Mouse (Mus musculus) CH12.LX (cell line): ENCODE data around the gene Sema3b.

Experiments used
- CHD1 ChIP-seq: IDR thresholded peaks from 2 replicates; pipeline ENCODE4 v1.6.1; 2012; ENCODE audit warnings: low read depth, low read length, improper control_type of control experiment, inconsistent platforms
- CHD2 ChIP-seq: IDR thresholded peaks from 2 replicates; pipeline ENCODE4 v1.6.1; 2011; ENCODE audit warnings: low read length, improper control_type of control experiment
- CTCF ChIP-seq, 2 experiments: IDR thresholded peaks in 1 of 2; conservative IDR thresholded peaks in 1 of 2; 2 replicates each; pipeline ENCODE4 v1.5.1; 2011 to 2012; ENCODE audit warnings: low read depth in 2 of 2, low read length in 2 of 2, improper control_type of control experiment in 1 of 2, inconsistent platforms in 1 of 2, mild to moderate bottlenecking in 1 of 2, moderate library complexity in 1 of 2
- E2F4 ChIP-seq: IDR thresholded peaks from 2 replicates; pipeline ENCODE4 v1.6.1; 2011; ENCODE audit warnings: low read depth, low read length, improper control_type of control experiment; ENCODE audit not compliant: insufficient replicate concordance
- EP300 ChIP-seq: IDR thresholded peaks from 2 replicates; pipeline ENCODE4 v1.6.1; 2011; ENCODE audit warnings: low read length, improper control_type of control experiment
- ETS1 ChIP-seq: conservative IDR thresholded peaks from 2 replicates; pipeline ENCODE4 v1.6.1; 2012; ENCODE audit warnings: low read depth, mild to moderate bottlenecking, inconsistent platforms, low read length, improper control_type of control experiment, moderate library complexity
- GABPA ChIP-seq: IDR thresholded peaks from 2 replicates; pipeline ENCODE4 v1.6.1; 2012; ENCODE audit warnings: low read depth, low read length, improper control_type of control experiment, inconsistent platforms; ENCODE audit not compliant: insufficient replicate concordance
- HCFC1 ChIP-seq: IDR thresholded peaks from 2 replicates; pipeline ENCODE4 v1.6.1; 2012; ENCODE audit warnings: low read depth, mild to moderate bottlenecking, inconsistent platforms, low read length, improper control_type of control experiment
- JUN ChIP-seq: IDR thresholded peaks from 2 replicates; pipeline ENCODE4 v1.6.1; 2011; ENCODE audit warnings: low read depth, mild to moderate bottlenecking, low read length, improper control_type of control experiment, moderate library complexity; ENCODE audit not compliant: insufficient read depth
- JUND ChIP-seq: conservative IDR thresholded peaks from 2 replicates; pipeline ENCODE4 v1.6.1; 2011; ENCODE audit warnings: low read depth, low read length, improper control_type of control experiment
- MXI1 ChIP-seq: IDR thresholded peaks from 2 replicates; pipeline ENCODE4 v1.6.1; 2011; ENCODE audit warnings: mild to moderate bottlenecking, low read depth, low read length, improper control_type of control experiment
- POLR2A ChIP-seq: IDR thresholded peaks from 2 replicates; pipeline ENCODE4 v1.6.1; 2011; ENCODE audit warnings: low read depth, mild to moderate bottlenecking, improper control_type of control experiment, low read length
- USF1 ChIP-seq: IDR thresholded peaks from 2 replicates; pipeline ENCODE4 v1.6.1; 2014; ENCODE audit warnings: low read depth, mild to moderate bottlenecking, inconsistent platforms, low read length, improper control_type of control experiment
- USF2 ChIP-seq: conservative IDR thresholded peaks from 2 replicates; pipeline ENCODE4 v1.6.1; 2011; ENCODE audit warnings: low read depth, low read length, improper control_type of control experiment

- TF ChIP-seq POLR2A (no peak), JUN (no peak), CTCF (conservative IDR thresholded peaks at IDR 0.05 in 1 of 2, IDR thresholded peaks at IDR 0.05 in 1 of 2; ENCODE audit: low read depth in 2 of 2, low read length in 2 of 2) (no peak), GABPA (no peak), JUND (no peak), HCFC1 (no peak), ETS1 (no peak), CHD2 (no peak), USF2 (no peak), MXI1 (no peak), E2F4 (no peak), CHD1 (no peak), EP300 (no peak), USF1 (no peak)
Observed at GRCm38 (mm10) chr9:107570016-107570415, 39.0 kb downstream of the Sema3b start.
